Mouse (Mus musculus) hindbrain, embryonic 10.5 days (tissue): ENCODE data around the gene Ppp3ca. TPM values are rescaled to one million over a fixed set of nuclear protein-coding genes. Genes with fewer than 3 reads are reported as not detected.

ENCODE experiments used
- DNase-seq: peaks from one replicate; pipeline ENCODE4 v3.0.0-alpha.2; 2017; ENCODE audit warnings: low spot score
- H3K27ac ChIP-seq: fragments of 300-500 bp; sonication (generic); 2 replicates; pipeline ENCODE4 v1.5.1; 2016; ENCODE audit warnings: mild to moderate bottlenecking, moderate library complexity
- H3K27me3 ChIP-seq: fragments of 300-500 bp; sonication (generic); 2 replicates; pipeline ENCODE4 v1.6.1; 2016; ENCODE audit warnings: mild to moderate bottlenecking; ENCODE audit not compliant: poor library complexity, insufficient read depth, severe bottlenecking
- H3K36me3 ChIP-seq: fragments of 300-500 bp; sonication (generic); 2 replicates; pipeline ENCODE4 v1.6.1; 2016; ENCODE audit warnings: mild to moderate bottlenecking, moderate library complexity
- H3K4me1 ChIP-seq: fragments of 300-500 bp; sonication (generic); replicated peaks from 2 replicates; pipeline ENCODE4 v1.6.1; 2016; ENCODE audit warnings: mild to moderate bottlenecking
- H3K4me3 ChIP-seq: fragments of 300-500 bp; sonication (generic); 2 replicates; pipeline ENCODE4 v1.5.1; 2016; ENCODE audit warnings: mild to moderate bottlenecking, moderate library complexity
- H3K9me3 ChIP-seq: fragments of 300-500 bp; sonication (generic); 2 replicates; pipeline ENCODE4 v1.6.1; 2016; ENCODE audit warnings: mild to moderate bottlenecking, moderate library complexity
- WGBS: fragments of 180-500 bp; shearing (Covaris S2); methylation state at CpG from one replicate; pipeline ENCODE4 v1.1.7; 2016; 5-methylcytosine and 5-hydroxymethylcytosine counted together
- polyA plus RNA-seq: library from polyadenylated mRNA; unstranded; fragments of >200 nt; fragmentation: Nextera tagmentation; extraction: Ambion mirVana; gene quantifications from 2 replicates; pipeline ENCODE4 v1.2.1, GENCODE M21; 2016

Gene Ppp3ca
- polyA plus RNA-seq, 1 experiment from 2014 or later, result 44.0 TPM

- Histone ChIP-seq H3K4me3 (no peak overlapping the region), H3K27me3 (no peaks in the 10 kb centered on the region), H3K4me1 (no peaks in the 10 kb centered on the region), H3K36me3 (no peaks in the 10 kb centered on the region), H3K27ac (no peak overlapping the region), H3K9me3 (no peaks in the 10 kb centered on the region)
- no peak for DNase-seq
- WGBS, result 95% methylated on average over 5 of the region's 5 CpGs
Observed at GRCm38 (mm10) chr3:136718412-136718811, 48.5 kb downstream of the Ppp3ca start.

GRCm38 (mm10) chr3:136721241-136721640, 51.3 kb downstream of the Ppp3ca start:
- H3K4me3 ChIP-seq, result no peak overlapping the region
- no peak overlapping the region for H3K27ac ChIP-seq
- H3K4me1 ChIP-seq, result no peaks in the 10 kb centered on the region
- DNase-seq, result no peak
- no peaks in the 10 kb centered on the region for H3K27me3 ChIP-seq
- 0 out of 2 replicates have a peak, but pooled peaks cover 2% of the 10 kb centered on the region for H3K36me3 ChIP-seq
- H3K9me3 ChIP-seq, result peaks cover 4% of the 10 kb centered on the region; the same call in 1 of the 2 replicates
- 92% methylated on average over 4 of the region's 4 CpGs for WGBS

- Histone ChIP-seq H3K9me3 (peaks cover 7% of the 10 kb centered on the region; the same call in 1 of the 2 replicates), H3K4me1 (no peaks in the 10 kb centered on the region), H3K36me3 (0 out of 2 replicates have a peak, but pooled peaks cover 3% of the 10 kb centered on the region), H3K27ac (no peak overlapping the region), H3K27me3 (no peaks in the 10 kb centered on the region), H3K4me3 (no peak overlapping the region)
- peak; percentile 9 for DNase-seq
- WGBS, result 69% methylated on average over 4 of the region's 4 CpGs
Observed at GRCm38 (mm10) chr3:136721804-136722427, 52.0 kb downstream of the Ppp3ca start.

- H3K4me3 ChIP-seq, result no peak overlapping the region
- DNase-seq, result no peak
- H3K27ac ChIP-seq, result no peak overlapping the region
- no peaks in the 10 kb centered on the region for H3K27me3 ChIP-seq
- H3K36me3 ChIP-seq, result 0 out of 2 replicates have a peak, but pooled peaks cover 3% of the 10 kb centered on the region
- H3K4me1 ChIP-seq, result no peaks in the 10 kb centered on the region
- H3K9me3 ChIP-seq, result peaks cover 7% of the 10 kb centered on the region; the same call in 1 of the 2 replicates
Observed at GRCm38 (mm10) chr3:136722493-136722892, 52.6 kb downstream of the Ppp3ca start.

- Histone ChIP-seq H3K4me3 (no peak overlapping the region), H3K27ac (no peak overlapping the region), H3K27me3 (no peaks in the 10 kb centered on the region), H3K9me3 (peaks cover 7% of the 10 kb centered on the region; the same call in 1 of the 2 replicates), H3K4me1 (no peaks in the 10 kb centered on the region), H3K36me3 (0 out of 2 replicates have a peak, but pooled peaks cover 3% of the 10 kb centered on the region)
- DNase-seq, result peak; percentile 45
- 60% methylated on average over 7 of the region's 7 CpGs for WGBS
Observed at GRCm38 (mm10) chr3:136725311-136726156, 55.6 kb downstream of the Ppp3ca start.

- DNase-seq, result no peak
- WGBS, result 95% methylated on average over 2 of the region's 2 CpGs
- H3K27me3 ChIP-seq, result no peaks in the 10 kb centered on the region
- peaks cover 7% of the 10 kb centered on the region; the same call in 1 of the 2 replicates for H3K9me3 ChIP-seq
- 0 out of 2 replicates have a peak, but pooled peaks cover 3% of the 10 kb centered on the region for H3K36me3 ChIP-seq
- no peak overlapping the region for H3K4me3 ChIP-seq
- no peaks in the 10 kb centered on the region for H3K4me1 ChIP-seq
- H3K27ac ChIP-seq, result no peak overlapping the region
Observed at GRCm38 (mm10) chr3:136727877-136728276, 58.0 kb downstream of the Ppp3ca start.

- H3K27me3 ChIP-seq, result no peaks in the 10 kb centered on the region
- H3K27ac ChIP-seq, result no peak overlapping the region
- WGBS, result 41% methylated on average over 10 of the region's 10 CpGs
- H3K4me3 ChIP-seq, result no peak overlapping the region
- no peak for DNase-seq
- H3K4me1 ChIP-seq, result no peaks in the 10 kb centered on the region
- peaks cover 7% of the 10 kb centered on the region; the same call in 1 of the 2 replicates for H3K9me3 ChIP-seq
- 0 out of 2 replicates have a peak, but pooled peaks cover 3% of the 10 kb centered on the region for H3K36me3 ChIP-seq
Observed at GRCm38 (mm10) chr3:136729978-136730377, 60.1 kb downstream of the Ppp3ca start.

GRCm38 (mm10) chr3:136731579-136731978, 61.7 kb downstream of the Ppp3ca start:
- H3K27me3 ChIP-seq, result no peaks in the 10 kb centered on the region
- no peak overlapping the region for H3K4me3 ChIP-seq
- WGBS, result 93% methylated on average over 6 of the region's 6 CpGs
- no peaks in the 10 kb centered on the region for H3K9me3 ChIP-seq
- peaks cover 8% of the 10 kb centered on the region; the same call in 1 of the 2 replicates for H3K4me1 ChIP-seq
- H3K36me3 ChIP-seq, result no peaks in the 10 kb centered on the region
- H3K27ac ChIP-seq, result no peak overlapping the region
- no peak for DNase-seq

GRCm38 (mm10) chr3:136736021-136736420, 66.1 kb downstream of the Ppp3ca start:
- H3K27me3 ChIP-seq, result no peaks in the 10 kb centered on the region
- no peak overlapping the region for H3K27ac ChIP-seq
- peaks cover 8% of the 10 kb centered on the region; the same call in 1 of the 2 replicates for H3K4me1 ChIP-seq
- DNase-seq, result no peak
- H3K4me3 ChIP-seq, result no peak overlapping the region
- H3K9me3 ChIP-seq, result no peaks in the 10 kb centered on the region
- no peaks in the 10 kb centered on the region for H3K36me3 ChIP-seq
- WGBS, result 18% methylated on average over 1 of the region's 1 CpGs

- Histone ChIP-seq H3K4me3 (no peak overlapping the region), H3K36me3 (no peaks in the 10 kb centered on the region), H3K27ac (no peak overlapping the region), H3K9me3 (no peaks in the 10 kb centered on the region), H3K4me1 (peaks cover 13% of the 10 kb centered on the region; the same call in 1 of the 2 replicates), H3K27me3 (no peaks in the 10 kb centered on the region)
- no peak for DNase-seq
- WGBS, result 80% methylated on average over 7 of the region's 7 CpGs
Observed at GRCm38 (mm10) chr3:136736773-136737298, 66.9 kb downstream of the Ppp3ca start.

GRCm38 (mm10) chr3:136738474-136738873, 68.5 kb downstream of the Ppp3ca start:
- WGBS, result 95% methylated on average over 1 of the region's 1 CpGs
- H3K36me3 ChIP-seq, result no peaks in the 10 kb centered on the region
- H3K9me3 ChIP-seq, result no peaks in the 10 kb centered on the region
- DNase-seq, result no peak
- no peaks in the 10 kb centered on the region for H3K27me3 ChIP-seq
- no peak overlapping the region for H3K27ac ChIP-seq
- H3K4me3 ChIP-seq, result no peak overlapping the region
- peaks cover 13% of the 10 kb centered on the region; the same call in 1 of the 2 replicates for H3K4me1 ChIP-seq

- H3K27me3 ChIP-seq, result no peaks in the 10 kb centered on the region
- no peak for DNase-seq
- no peaks in the 10 kb centered on the region for H3K9me3 ChIP-seq
- H3K4me3 ChIP-seq, result no peak overlapping the region
- 92% methylated on average over 5 of the region's 5 CpGs for WGBS
- no peak overlapping the region for H3K27ac ChIP-seq
- peaks cover 13% of the 10 kb centered on the region; the same call in 1 of the 2 replicates for H3K4me1 ChIP-seq
- H3K36me3 ChIP-seq, result no peaks in the 10 kb centered on the region
Observed at GRCm38 (mm10) chr3:136738914-136739313, 69.0 kb downstream of the Ppp3ca start.
